20 mouse cellular contexts compared by ENCODE assay signal in genomic region chr9:116848905-116849304, GRCm38 (mm10).
A peak's percentile ranks its signal among the peaks of the same experiment; 100 is the strongest.
DNase-seq lines count a peak whose midpoint lies in the region; ATAC-seq and TF ChIP-seq lines count a peak whose summit lies in the region.
"Had no signal": no experiment of that assay in that cellular context is flagged by ENCODE, and none has a peak within 500 bp of the region (broad histone marks: within the 10 kb centered on the region; RNA-seq: fewer than 3 reads in every experiment).

No protein-coding gene starts in this region.

- TF ChIP-seq EP300 in heart, adult 2 months (IDR thresholded peaks at IDR 0.05; ENCODE audit: insufficient read depth, low read depth, low read length): no peak
- no peak for TF ChIP-seq EP300 in lung, postnatal 0 days (IDR thresholded peaks at IDR 0.05)

- H3K9me3 ChIP-seq in kidney, postnatal 0 days (replicated peaks; ENCODE audit: low read length): no peaks in the 10 kb centered on the region
- H3K9me3 ChIP-seq in lung, postnatal 0 days (ENCODE audit: low read length): no peaks in the 10 kb centered on the region
- H3K9me3 ChIP-seq: heart, embryonic 12.5 days; midbrain, embryonic 12.5 days; neural tube, embryonic 13.5 days had no signal

- 97% methylated on average over 4 of the region's 4 CpGs for WGBS in heart, adult 2 months
- 95% methylated on average over 4 of the region's 4 CpGs for WGBS in kidney, postnatal 0 days
- 85% methylated on average over 4 of the region's 4 CpGs for WGBS in lung, postnatal 0 days

- no peak for DNase-seq in heart, adult 2 months
- no peak for DNase-seq in heart, postnatal 14 days
- DNase-seq in kidney, postnatal 0 days (ENCODE audit: low spot score): no peak
- DNase-seq in kidney, postnatal 10 days: no peak
- DNase-seq in lung, postnatal 0 days (ENCODE audit: low spot score): no peak
- DNase-seq in lung, postnatal 14 days: no peak
- DNase-seq in layer of hippocampus, adult 9-10 months (ENCODE audit: low spot score): no peak
- DNase-seq: cerebellum, adult 18-20 months; cerebellum, postnatal 25 days; embryo, embryonic 11 days; kidney, adult 18-20 months; lung, postnatal 4 days; thymus, postnatal 25 days had no signal

- no peak for ATAC-seq in kidney, postnatal 0 days (replicated peaks; ENCODE audit: low FRiP score, low read depth)
- ATAC-seq in lung, postnatal 0 days: no peak
- ATAC-seq: forebrain, embryonic 16.5 days had no signal

- H3K27ac ChIP-seq in heart, adult 2 months: no peak overlapping the region
- 0 out of 2 replicates have a peak overlapping the region, but pooled peaks have one; percentile 54 for H3K27ac ChIP-seq in kidney, postnatal 0 days
- H3K27ac ChIP-seq in lung, postnatal 0 days (ENCODE audit: low read length): no peak overlapping the region
- H3K27ac ChIP-seq: hindbrain, embryonic 14.5 days; layer of hippocampus, adult 2 months; midbrain, embryonic 12.5 days; neural tube, embryonic 13.5 days had no signal

- 0 out of 2 replicates have a peak, but pooled peaks have one; percentile 6 for TF ChIP-seq CTCF in heart, adult 2 months (IDR thresholded peaks at IDR 0.05)
- TF ChIP-seq CTCF in kidney, postnatal 0 days (IDR thresholded peaks at IDR 0.05; ENCODE audit: low read depth): peak; percentile 12; the same call in 1 of the 2 replicates
- TF ChIP-seq CTCF in lung, postnatal 0 days (IDR thresholded peaks at IDR 0.05): 0 out of 2 replicates have a peak, but pooled peaks have one; percentile 17

- H3K4me1 ChIP-seq in heart, adult 2 months (ENCODE audit: control insufficient read depth, insufficient read depth, low read length): no peaks in the 10 kb centered on the region; the same call in 1 of the 2 replicates
- no peaks in the 10 kb centered on the region; the same call in 1 of the 2 replicates for H3K4me1 ChIP-seq in kidney, postnatal 0 days (replicated peaks; ENCODE audit: insufficient read depth, low read length)
- no peaks in the 10 kb centered on the region for H3K4me1 ChIP-seq in lung, postnatal 0 days (ENCODE audit: insufficient read depth, low read depth, low read length)
- H3K4me1 ChIP-seq: midbrain, embryonic 12.5 days; neural tube, embryonic 13.5 days had no signal

- H3K79me2 ChIP-seq in heart, adult 2 months (replicated peaks; ENCODE audit: control insufficient read depth, insufficient read depth, low read length): no peaks in the 10 kb centered on the region

- H3K36me3 ChIP-seq in heart, adult 2 months (ENCODE audit: control insufficient read depth, insufficient read depth, low read length): no peaks in the 10 kb centered on the region
- H3K36me3 ChIP-seq in kidney, postnatal 0 days (ENCODE audit: insufficient read depth, low read length): no peaks in the 10 kb centered on the region
- H3K36me3 ChIP-seq in lung, postnatal 0 days (ENCODE audit: insufficient read depth, low read length): no peaks in the 10 kb centered on the region
- H3K36me3 ChIP-seq: midbrain, embryonic 12.5 days; neural tube, embryonic 13.5 days had no signal

- no peaks in the 10 kb centered on the region for H3K27me3 ChIP-seq in heart, adult 2 months (ENCODE audit: control insufficient read depth, insufficient read depth, low read length)
- H3K27me3 ChIP-seq in kidney, postnatal 0 days (ENCODE audit: insufficient read depth, low read length): no peaks in the 10 kb centered on the region
- no peaks in the 10 kb centered on the region for H3K27me3 ChIP-seq in lung, postnatal 0 days (replicated peaks; ENCODE audit: insufficient read depth, low read length)
- H3K27me3 ChIP-seq: CH12.LX; heart, embryonic 12.5 days; midbrain, embryonic 12.5 days; neural tube, embryonic 13.5 days had no signal

- no peak overlapping the region for H3K4me2 ChIP-seq in kidney, postnatal 0 days (ENCODE audit: low read length)
- no peak overlapping the region for H3K4me2 ChIP-seq in lung, postnatal 0 days (replicated peaks; ENCODE audit: low read depth, low read length)
- H3K4me2 ChIP-seq: heart, embryonic 12.5 days; hindbrain, embryonic 14.5 days; midbrain, embryonic 12.5 days; neural tube, embryonic 13.5 days had no signal

- H3K4me3 ChIP-seq in heart, adult 2 months: no peak overlapping the region
- no peak overlapping the region for H3K4me3 ChIP-seq in kidney, postnatal 0 days (replicated peaks; ENCODE audit: low read depth, low read length)
- H3K4me3 ChIP-seq in lung, postnatal 0 days (ENCODE audit: low read depth, low read length): no peak overlapping the region
- H3K4me3 ChIP-seq: heart, embryonic 12.5 days; layer of hippocampus, adult 2 months; midbrain, embryonic 12.5 days; neural tube, embryonic 13.5 days had no signal

- no peak overlapping the region for H3K9ac ChIP-seq in heart, adult 2 months (ENCODE audit: low read depth, low read length)
- no peak overlapping the region for H3K9ac ChIP-seq in kidney, postnatal 0 days (ENCODE audit: low read depth, low read length)
- H3K9ac ChIP-seq in lung, postnatal 0 days (replicated peaks; ENCODE audit: low read depth): no peak overlapping the region
- H3K9ac ChIP-seq: heart, embryonic 12.5 days; hindbrain, embryonic 14.5 days; midbrain, embryonic 12.5 days; neural tube, embryonic 13.5 days had no signal

- intact Hi-C loops in heart, adult 2 months (cut with DNase I): no loop called here
- intact Hi-C loops in heart, postnatal 14 days (cut with DNase I): no loop called here

- no peak for TF ChIP-seq POLR2A in heart, adult 2 months (IDR thresholded peaks at IDR 0.05; ENCODE audit: insufficient read depth, low read depth, low read length)
